Mouse (Mus musculus): Measurements from ENCODE around the gene Nudt15. TPM values are rescaled to one million over a fixed set of nuclear protein-coding genes. Genes with fewer than 3 reads are reported as not detected.

Nudt15 gene
- polyA plus RNA-seq, 1 experiment from 2014 or later, result 2.5 TPM

- Histone ChIP-seq H3K27me3 (replicated peaks; ENCODE audit: control insufficient read depth, insufficient read depth, low read length) (no peaks in the 10 kb centered on the region), H3K4me3 (ENCODE audit: low read depth, low read length) (no peak overlapping the region), H3K36me3 (ENCODE audit: control insufficient read depth, insufficient read depth) (no peaks in the 10 kb centered on the region), H3K9ac (ENCODE audit: low read depth, low read length) (no peak overlapping the region), H3K9me3 (ENCODE audit: control insufficient read depth) (no peaks in the 10 kb centered on the region), H3K4me2 (replicated peaks; ENCODE audit: low read depth) (no peak overlapping the region), H3K4me1 (replicated peaks; ENCODE audit: control insufficient read depth, insufficient read depth, low read length) (no peaks in the 10 kb centered on the region), H3K27ac (ENCODE audit: low read depth, low read length) (no peak overlapping the region)
- ATAC-seq, result no peak
- WGBS, result 92% methylated on average over 6 of the region's 6 CpGs
- TF ChIP-seq CTCF (IDR thresholded peaks at IDR 0.05; ENCODE audit: low read depth), result no peak
These were observed 54.7 kb downstream of the Nudt15 start for GRCm38 (mm10) chr14:73493356-73493755.

- H3K9ac ChIP-seq (ENCODE audit: low read depth, low read length), result no peak overlapping the region
- H3K9me3 ChIP-seq (ENCODE audit: control insufficient read depth), result no peaks in the 10 kb centered on the region
- TF ChIP-seq CTCF (IDR thresholded peaks at IDR 0.05; ENCODE audit: low read depth), result no peak
- no peak overlapping the region for H3K4me2 ChIP-seq (replicated peaks; ENCODE audit: low read depth)
- no peaks in the 10 kb centered on the region for H3K27me3 ChIP-seq (replicated peaks; ENCODE audit: control insufficient read depth, insufficient read depth, low read length)
- H3K4me1 ChIP-seq (replicated peaks; ENCODE audit: control insufficient read depth, insufficient read depth, low read length), result no peaks in the 10 kb centered on the region
- H3K27ac ChIP-seq (ENCODE audit: low read depth, low read length), result no peak overlapping the region
- no peak overlapping the region for H3K4me3 ChIP-seq (ENCODE audit: low read depth, low read length)
- H3K36me3 ChIP-seq (ENCODE audit: control insufficient read depth, insufficient read depth), result no peaks in the 10 kb centered on the region
- 56% methylated on average over 5 of the region's 5 CpGs for WGBS
- ATAC-seq, result no peak
These were observed 61.4 kb downstream of the Nudt15 start for GRCm38 (mm10) chr14:73486641-73487040.

GRCm38 (mm10) chr14:73484366-73485110 lies 63.5 kb downstream of the Nudt15 start:
- peak; percentile 26; the same call in 1 of the 2 replicates for TF ChIP-seq CTCF (IDR thresholded peaks at IDR 0.05; ENCODE audit: low read depth)
- Histone ChIP-seq H3K9ac (ENCODE audit: low read depth, low read length) (no peak overlapping the region), H3K27me3 (replicated peaks; ENCODE audit: control insufficient read depth, insufficient read depth, low read length) (no peaks in the 10 kb centered on the region), H3K9me3 (ENCODE audit: control insufficient read depth) (no peaks in the 10 kb centered on the region), H3K36me3 (ENCODE audit: control insufficient read depth, insufficient read depth) (no peaks in the 10 kb centered on the region), H3K4me1 (replicated peaks; ENCODE audit: control insufficient read depth, insufficient read depth, low read length) (no peaks in the 10 kb centered on the region), H3K4me2 (replicated peaks; ENCODE audit: low read depth) (no peak overlapping the region), H3K4me3 (ENCODE audit: low read depth, low read length) (no peak overlapping the region), H3K27ac (ENCODE audit: low read depth, low read length) (no peak overlapping the region)
- 76% methylated on average over 3 of the region's 3 CpGs for WGBS
- no peak for ATAC-seq

- H3K36me3 ChIP-seq (ENCODE audit: control insufficient read depth, insufficient read depth), result no peaks in the 10 kb centered on the region
- no peak overlapping the region for H3K4me3 ChIP-seq (ENCODE audit: low read depth, low read length)
- TF ChIP-seq CTCF (IDR thresholded peaks at IDR 0.05; ENCODE audit: low read depth), result no peak
- H3K4me2 ChIP-seq (replicated peaks; ENCODE audit: low read depth), result no peak overlapping the region
- no peaks in the 10 kb centered on the region for H3K4me1 ChIP-seq (replicated peaks; ENCODE audit: control insufficient read depth, insufficient read depth, low read length)
- H3K27me3 ChIP-seq (replicated peaks; ENCODE audit: control insufficient read depth, insufficient read depth, low read length), result no peaks in the 10 kb centered on the region
- H3K9me3 ChIP-seq (ENCODE audit: control insufficient read depth), result no peaks in the 10 kb centered on the region
- H3K27ac ChIP-seq (ENCODE audit: low read depth, low read length), result no peak overlapping the region
- no peak for ATAC-seq
- 81% methylated on average over 5 of the region's 5 CpGs for WGBS
- H3K9ac ChIP-seq (ENCODE audit: low read depth, low read length), result no peak overlapping the region
These were observed 64.4 kb downstream of the Nudt15 start for GRCm38 (mm10) chr14:73483516-73484229.

- H3K9me3 ChIP-seq (ENCODE audit: control insufficient read depth), result no peaks in the 10 kb centered on the region
- H3K27me3 ChIP-seq (replicated peaks; ENCODE audit: control insufficient read depth, insufficient read depth, low read length), result no peaks in the 10 kb centered on the region
- H3K27ac ChIP-seq (ENCODE audit: low read depth, low read length), result no peak overlapping the region
- no peaks in the 10 kb centered on the region for H3K36me3 ChIP-seq (ENCODE audit: control insufficient read depth, insufficient read depth)
- H3K4me3 ChIP-seq (ENCODE audit: low read depth, low read length), result no peak overlapping the region
- H3K9ac ChIP-seq (ENCODE audit: low read depth, low read length), result no peak overlapping the region
- no peak for TF ChIP-seq CTCF (IDR thresholded peaks at IDR 0.05; ENCODE audit: low read depth)
- H3K4me2 ChIP-seq (replicated peaks; ENCODE audit: low read depth), result no peak overlapping the region
- WGBS, result 72% methylated on average over 1 of the region's 1 CpGs
- H3K4me1 ChIP-seq (replicated peaks; ENCODE audit: control insufficient read depth, insufficient read depth, low read length), result no peaks in the 10 kb centered on the region; the same call in 1 of the 2 replicates
- ATAC-seq, result no peak
These were observed 68.3 kb downstream of the Nudt15 start for GRCm38 (mm10) chr14:73479771-73480170.

GRCm38 (mm10) chr14:73478321-73478720 lies 69.7 kb downstream of the Nudt15 start:
- 81% methylated on average over 3 of the region's 3 CpGs for WGBS

More at GRCm38 (mm10) chr14:73478321-73478720, 69.7 kb downstream of the Nudt15 start:
- Histone ChIP-seq H3K27me3 (replicated peaks; ENCODE audit: control insufficient read depth, insufficient read depth, low read length) (no peaks in the 10 kb centered on the region), H3K9me3 (ENCODE audit: control insufficient read depth) (no peaks in the 10 kb centered on the region), H3K4me2 (replicated peaks; ENCODE audit: low read depth) (no peak overlapping the region), H3K4me3 (ENCODE audit: low read depth, low read length) (no peak overlapping the region), H3K4me1 (replicated peaks; ENCODE audit: control insufficient read depth, insufficient read depth, low read length) (no peaks in the 10 kb centered on the region; the same call in 1 of the 2 replicates), H3K9ac (ENCODE audit: low read depth, low read length) (no peak overlapping the region), H3K36me3 (ENCODE audit: control insufficient read depth, insufficient read depth) (no peaks in the 10 kb centered on the region), H3K27ac (ENCODE audit: low read depth, low read length) (no peak overlapping the region)
- no peak for ATAC-seq
- TF ChIP-seq CTCF (IDR thresholded peaks at IDR 0.05; ENCODE audit: low read depth), result no peak
